Mouse (Mus musculus) liver, adult 2 months (tissue): ENCODE results near the gene Thada. TPM values are rescaled to one million over a fixed set of nuclear protein-coding genes. Genes with fewer than 3 reads are reported as not detected.

Experiments used
- DNase-seq: peaks from one replicate; pipeline ENCODE4 v3.0.0-alpha.2; 2011; ENCODE audit warnings: low read depth, low spot score; ENCODE audit errors: extremely low read depth
- H3K27ac ChIP-seq: fragments of 200-500 bp; replicated peaks from 2 replicates; pipeline ENCODE4 v1.5.1; 2012; ENCODE audit warnings: low read depth, mild to moderate bottlenecking, control low read depth, inconsistent platforms, low read length; ENCODE audit not compliant: insufficient read depth
- H3K27me3 ChIP-seq: fragments of 200-500 bp; 2 replicates; pipeline ENCODE4 v1.6.1; 2012; ENCODE audit warnings: mild to moderate bottlenecking, moderate library complexity, low read length, inconsistent platforms; ENCODE audit not compliant: control insufficient read depth, insufficient read depth
- H3K36me3 ChIP-seq: fragments of 200-500 bp; 2 replicates; pipeline ENCODE4 v1.6.1; 2012; ENCODE audit warnings: low read length, inconsistent platforms; ENCODE audit not compliant: control insufficient read depth, insufficient read depth
- H3K4me1 ChIP-seq: fragments of 200-500 bp; 2 replicates; pipeline ENCODE4 v1.6.1; 2011; ENCODE audit warnings: low read length; ENCODE audit not compliant: control insufficient read depth, insufficient read depth
- H3K4me3 ChIP-seq: fragments of 200-500 bp; 2 replicates; pipeline ENCODE4 v1.5.1; 2011; ENCODE audit warnings: low read depth, mild to moderate bottlenecking, control low read depth, low read length, moderate library complexity; ENCODE audit not compliant: insufficient read depth
- H3K79me2 ChIP-seq: fragments of 200-500 bp; 2 replicates; pipeline ENCODE4 v1.6.1; 2012; ENCODE audit warnings: inconsistent platforms, mild to moderate bottlenecking, low read length, moderate library complexity; ENCODE audit not compliant: control insufficient read depth, insufficient read depth
- H3K9ac ChIP-seq: fragments of 200-500 bp; 2 replicates; pipeline ENCODE4 v1.6.1; 2012; ENCODE audit warnings: low read depth, mild to moderate bottlenecking, control low read depth, inconsistent platforms, low read length
- CTCF ChIP-seq: fragments of 200-500 bp; IDR thresholded peaks from 2 replicates; pipeline ENCODE4 v1.5.1; 2011; ENCODE audit warnings: low read depth, low read length, control low read depth
- POLR2A ChIP-seq: fragments of 200-500 bp; IDR thresholded peaks from 2 replicates; pipeline ENCODE4 v1.6.1; 2011; ENCODE audit warnings: low read length, control low read depth; ENCODE audit not compliant: insufficient read depth; ENCODE audit errors: extremely low read depth
- WGBS: fragments of 180-500 bp; shearing (Covaris S2); methylation state at CpG from one replicate; pipeline ENCODE4 v1.1.7; 2018; 5-methylcytosine and 5-hydroxymethylcytosine counted together
- polyA plus RNA-seq: library from polyadenylated mRNA; depleted of rRNA; stranded (reverse); fragments of >200 nt; gene quantifications from 2 replicates; pipeline ENCODE4 v1.2.3, GENCODE M21; 2012
- total RNA-seq: library from RNA; depleted of rRNA; stranded (reverse); fragments of >200 nt; gene quantifications from 2 replicates; pipeline ENCODE4 v1.2.3, GENCODE M21; 2014

The Thada gene
- total and polyA plus RNA-seq, 2 experiments, result 2.8 to 6.1 TPM

- H3K9ac ChIP-seq, result no peak overlapping the region
- 69% methylated on average over 2 of the region's 2 CpGs for WGBS
- H3K4me1 ChIP-seq, result no peaks in the 10 kb centered on the region
- H3K27me3 ChIP-seq, result no peaks in the 10 kb centered on the region
- H3K36me3 ChIP-seq, result peaks cover 4% of the 10 kb centered on the region; the same call in 1 of the 2 replicates
- no peak overlapping the region for H3K27ac ChIP-seq
- no peak overlapping the region for H3K4me3 ChIP-seq
- H3K79me2 ChIP-seq, result no peaks in the 10 kb centered on the region
- DNase-seq, result no peak
- TF ChIP-seq POLR2A, result no peak
- no peak for TF ChIP-seq CTCF
These were observed 124.3 kb downstream of the Thada start for GRCm38 (mm10) chr17:84341686-84342085.

GRCm38 (mm10) chr17:84340574-84340973 is 125.4 kb downstream of the Thada start:
- DNase-seq, result no peak
- Histone ChIP-seq H3K4me3 (no peak overlapping the region), H3K79me2 (no peaks in the 10 kb centered on the region), H3K9ac (no peak overlapping the region), H3K27me3 (no peaks in the 10 kb centered on the region), H3K4me1 (no peaks in the 10 kb centered on the region), H3K27ac (no peak overlapping the region), H3K36me3 (peaks cover 4% of the 10 kb centered on the region; the same call in 1 of the 2 replicates)
- 94% methylated on average over 3 of the region's 3 CpGs for WGBS
- TF ChIP-seq CTCF (no peak), POLR2A (no peak)

DNA sequence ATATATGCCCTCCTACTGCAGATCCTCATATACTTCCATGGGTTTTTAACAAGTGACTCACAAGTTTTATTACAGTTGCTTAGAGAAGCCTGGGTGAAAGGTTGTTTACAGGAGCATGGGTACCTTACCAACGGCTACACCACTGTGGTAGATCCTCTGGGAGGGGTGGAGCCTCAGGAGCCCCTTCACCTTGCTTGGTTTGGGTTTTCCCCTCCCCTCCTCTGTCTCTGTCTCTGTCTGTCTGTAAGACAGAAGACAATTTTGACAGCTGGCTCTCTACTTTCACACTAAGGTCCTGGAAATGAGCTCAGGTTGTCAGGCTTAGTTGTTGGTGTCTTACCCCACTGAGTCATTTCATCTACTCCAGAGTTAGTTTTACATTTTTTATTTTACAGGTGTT is 130.0 kb downstream of the Thada start:
- TF ChIP-seq CTCF (no peak), POLR2A (no peak)
- H3K27me3 ChIP-seq, result no peaks in the 10 kb centered on the region
- no peak overlapping the region for H3K4me3 ChIP-seq
- DNase-seq, result no peak
- 89% methylated on average over 1 of the region's 1 CpGs for WGBS
- H3K27ac ChIP-seq, result no peak overlapping the region
- H3K9ac ChIP-seq, result no peak overlapping the region
- H3K79me2 ChIP-seq, result no peaks in the 10 kb centered on the region
- H3K4me1 ChIP-seq, result no peaks in the 10 kb centered on the region
- peaks cover 5% of the 10 kb centered on the region; the same call in 1 of the 2 replicates for H3K36me3 ChIP-seq

DNA sequence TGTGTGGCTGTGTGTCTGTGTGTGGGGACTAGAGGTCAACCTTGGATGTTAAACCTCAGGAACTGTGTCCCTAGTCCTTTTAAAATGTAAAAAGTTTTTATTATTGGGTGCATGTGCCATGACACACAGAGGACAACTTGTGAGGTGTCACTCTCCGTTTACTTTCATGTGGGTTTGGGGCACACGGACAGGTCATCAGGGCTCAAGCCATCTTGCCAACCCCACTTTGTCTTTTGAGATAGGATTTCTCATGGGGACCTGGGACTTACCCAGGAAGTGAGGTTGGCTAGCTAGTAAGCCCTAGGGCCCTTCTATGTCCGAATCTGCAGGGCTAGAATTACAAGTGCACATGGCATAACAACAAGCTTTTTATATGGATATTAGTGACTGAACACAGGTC is 130.9 kb downstream of the Thada start:
- Histone ChIP-seq H3K4me3 (no peak overlapping the region), H3K9ac (no peak overlapping the region), H3K4me1 (no peaks in the 10 kb centered on the region; the same call in 1 of the 2 replicates), H3K36me3 (peaks cover 5% of the 10 kb centered on the region; the same call in 1 of the 2 replicates), H3K27me3 (no peaks in the 10 kb centered on the region), H3K79me2 (no peaks in the 10 kb centered on the region), H3K27ac (no peak overlapping the region)
- DNase-seq, result no peak
- no peak for TF ChIP-seq POLR2A
- TF ChIP-seq CTCF, result no peak
- WGBS, result 91% methylated on average over 3 of the region's 3 CpGs

- DNase-seq, result no peak
- H3K9ac ChIP-seq, result no peak overlapping the region
- H3K27me3 ChIP-seq, result no peaks in the 10 kb centered on the region
- H3K36me3 ChIP-seq, result peaks cover 5% of the 10 kb centered on the region; the same call in 1 of the 2 replicates
- H3K4me3 ChIP-seq, result no peak overlapping the region
- H3K79me2 ChIP-seq, result no peaks in the 10 kb centered on the region
- no peak overlapping the region for H3K27ac ChIP-seq
- H3K4me1 ChIP-seq, result no peaks in the 10 kb centered on the region; the same call in 1 of the 2 replicates
- WGBS, result 71% methylated on average over 5 of the region's 5 CpGs
- no peak for TF ChIP-seq POLR2A
- TF ChIP-seq CTCF, result no peak
These were observed 131.6 kb downstream of the Thada start for GRCm38 (mm10) chr17:84334241-84335014.

DNA sequence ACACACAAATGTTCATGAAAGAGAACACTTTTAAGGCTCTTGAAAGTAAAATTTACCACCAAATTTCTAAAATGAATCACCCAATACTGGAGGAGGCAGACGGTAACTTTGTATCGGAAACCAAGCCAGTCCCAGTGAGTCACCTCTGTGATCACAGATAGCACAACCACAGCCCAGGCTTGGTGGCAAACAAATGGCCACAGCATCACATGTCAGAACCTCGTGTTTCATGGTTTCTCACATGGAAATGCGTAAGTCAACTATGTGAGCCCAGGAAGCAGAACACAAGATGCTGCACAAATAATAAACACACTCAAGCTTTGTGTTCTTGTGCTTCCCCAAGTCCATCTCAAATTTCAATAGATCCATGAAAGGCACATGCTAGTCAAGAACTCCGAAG is 133.1 kb downstream of the Thada start:
- Histone ChIP-seq H3K36me3 (peaks cover 5% of the 10 kb centered on the region; the same call in 1 of the 2 replicates), H3K4me1 (no peaks in the 10 kb centered on the region; the same call in 1 of the 2 replicates), H3K9ac (no peak overlapping the region), H3K4me3 (no peak overlapping the region), H3K27ac (no peak overlapping the region), H3K79me2 (no peaks in the 10 kb centered on the region), H3K27me3 (no peaks in the 10 kb centered on the region)
- DNase-seq, result no peak
- no peak for TF ChIP-seq CTCF
- TF ChIP-seq POLR2A, result no peak
- 93% methylated on average over 5 of the region's 5 CpGs for WGBS
